8 mouse cellular contexts compared by ENCODE assay signal in genomic region chr2:155237276-155237675, GRCm38 (mm10). TPM values are rescaled to one million over a fixed set of nuclear protein-coding genes. Genes with fewer than 3 reads are reported as not detected.
DNase-seq lines count a peak whose midpoint lies in the region; ATAC-seq lines count a peak whose summit lies in the region.

No protein-coding gene starts in this region.

- H3K27ac ChIP-seq in kidney, embryonic 16.5 days (ENCODE audit: low read length): 0 out of 2 replicates have a peak overlapping the region, but pooled peaks have one; percentile 94
- peak overlapping the region; percentile 99 for H3K27ac ChIP-seq in hindbrain, embryonic 10.5 days
- H3K27ac ChIP-seq in midbrain, embryonic 12.5 days (replicated peaks): no peak overlapping the region

- H3K4me3 ChIP-seq in kidney, embryonic 16.5 days (ENCODE audit: low read length): peak overlapping the region; percentile 95
- H3K4me3 ChIP-seq in hindbrain, embryonic 10.5 days: peak overlapping the region; percentile 96
- peak overlapping the region; percentile 80 for H3K4me3 ChIP-seq in midbrain, embryonic 12.5 days

- H3K9ac ChIP-seq in kidney, embryonic 16.5 days (replicated peaks; ENCODE audit: low read length): peak overlapping the region; percentile 96
- H3K9ac ChIP-seq in midbrain, embryonic 12.5 days (replicated peaks): peak overlapping the region; percentile 93

- no peaks in the 10 kb centered on the region for H3K9me3 ChIP-seq in kidney, embryonic 16.5 days (ENCODE audit: low read length)
- H3K9me3 ChIP-seq in hindbrain, embryonic 10.5 days: no peaks in the 10 kb centered on the region
- no peaks in the 10 kb centered on the region for H3K9me3 ChIP-seq in midbrain, embryonic 12.5 days

- H3K27me3 ChIP-seq in kidney, embryonic 16.5 days (ENCODE audit: insufficient read depth, low read length): no peaks in the 10 kb centered on the region
- no peaks in the 10 kb centered on the region for H3K27me3 ChIP-seq in hindbrain, embryonic 10.5 days (ENCODE audit: insufficient read depth, poor library complexity, severe bottlenecking)
- no peaks in the 10 kb centered on the region for H3K27me3 ChIP-seq in midbrain, embryonic 12.5 days

- H3K36me3 ChIP-seq in kidney, embryonic 16.5 days (ENCODE audit: insufficient read depth, low read length): peaks cover under 1% of the 10 kb centered on the region; the same call in 1 of the 2 replicates
- peaks cover 20% of the 10 kb centered on the region for H3K36me3 ChIP-seq in hindbrain, embryonic 10.5 days
- H3K36me3 ChIP-seq in midbrain, embryonic 12.5 days: peaks cover 8% of the 10 kb centered on the region

- H3K4me2 ChIP-seq in kidney, embryonic 16.5 days (replicated peaks; ENCODE audit: low read depth, low read length): peak overlapping the region; percentile 93
- H3K4me2 ChIP-seq in midbrain, embryonic 12.5 days (replicated peaks): peak overlapping the region; percentile 90

- no peak for ATAC-seq in kidney, embryonic 16.5 days (ENCODE audit: low FRiP score, low TSS enrichment)
- no peak for ATAC-seq in midbrain, embryonic 12.5 days (ENCODE audit: low FRiP score, low read depth)

- H3K4me1 ChIP-seq in kidney, embryonic 16.5 days (ENCODE audit: insufficient read depth, low read length): peaks cover 13% of the 10 kb centered on the region
- peaks cover 20% of the 10 kb centered on the region for H3K4me1 ChIP-seq in hindbrain, embryonic 10.5 days (replicated peaks)
- H3K4me1 ChIP-seq in midbrain, embryonic 12.5 days: peaks cover 23% of the 10 kb centered on the region

- DNase-seq in kidney, adult 11 months: no peak
- DNase-seq in adipocyte (ENCODE audit: low spot score): peak; percentile 38
- no peak for DNase-seq in hindbrain, embryonic 10.5 days (ENCODE audit: low spot score)
- DNase-seq in layer of hippocampus, adult 9-11 months: no peak
- DNase-seq in spleen, postnatal 4 days (ENCODE audit: low spot score in 2 of 2): no peak
- no peak for DNase-seq in kidney, postnatal 14 days

- WGBS in kidney, embryonic 16.5 days: 15% methylated on average over 4 of the region's 4 CpGs
- 20% methylated on average over 4 of the region's 4 CpGs for WGBS in hindbrain, embryonic 10.5 days
- 21% methylated on average over 4 of the region's 4 CpGs for WGBS in midbrain, embryonic 12.5 days

RNA-seq across cellular contexts. Expression of gene Dynlrb1, which starts 0.9 kb away (rescaled TPM):
- polyA plus RNA-seq in kidney, embryonic 16.5 days (2015; fragmentation: Nextera tagmentation; extraction: Ambion mirVana): 391 and 404 TPM in 2 replicates
- polyA plus RNA-seq in hindbrain, embryonic 10.5 days (2016; fragmentation: Nextera tagmentation; extraction: Ambion mirVana): 425 and 519 TPM in 2 replicates
- polyA plus RNA-seq in midbrain, embryonic 12.5 days (2016; fragmentation: Nextera tagmentation; extraction: Ambion mirVana): 443 and 461 TPM in 2 replicates

RNA-seq across cellular contexts. Expression of gene Map1lc3a, which starts 38.8 kb away (rescaled TPM):
- polyA plus RNA-seq in kidney, embryonic 16.5 days (2015; fragmentation: Nextera tagmentation; extraction: Ambion mirVana): 156 and 165 TPM in 2 replicates
- polyA plus RNA-seq in hindbrain, embryonic 10.5 days (2016; fragmentation: Nextera tagmentation; extraction: Ambion mirVana): 123 and 212 TPM in 2 replicates
- polyA plus RNA-seq in midbrain, embryonic 12.5 days (2016; fragmentation: Nextera tagmentation; extraction: Ambion mirVana): 193 and 205 TPM in 2 replicates
